Mouse (Mus musculus): ENCODE measurements around the gene Plxdc1. TPM values are rescaled to one million over a fixed set of nuclear protein-coding genes. Genes with fewer than 3 reads are reported as not detected.

Gene Plxdc1
- polyA plus RNA-seq, 1 experiment from 2014 or later = not detected

GRCm38 (mm10) chr11:97877341-97877740 is 108.9 kb downstream of the Plxdc1 start:
- no peaks in the 10 kb centered on the region for H3K27me3 ChIP-seq (ENCODE audit: control insufficient read depth, insufficient read depth, low read length)
- WGBS (ENCODE audit: insufficient replicate concordance) = 79% methylated on average over 2 of the region's 2 CpGs
- no peaks in the 10 kb centered on the region for H3K4me1 ChIP-seq (ENCODE audit: control insufficient read depth, insufficient read depth, low read length)
- H3K27ac ChIP-seq (ENCODE audit: low read depth, low read length) = no peak overlapping the region
- no peak for ATAC-seq (replicated peaks; ENCODE audit: insufficient number of reproducible peaks, low FRiP score, low TSS enrichment)
- no peak overlapping the region for H3K4me2 ChIP-seq
- H3K4me3 ChIP-seq (ENCODE audit: low read depth, low read length) = no peak overlapping the region
- H3K9me3 ChIP-seq (replicated peaks; ENCODE audit: control insufficient read depth, low read length) = no peaks in the 10 kb centered on the region
- H3K36me3 ChIP-seq (ENCODE audit: control insufficient read depth, insufficient read depth, low read length) = no peaks in the 10 kb centered on the region
- no peak overlapping the region for H3K9ac ChIP-seq (ENCODE audit: low read depth, low read length)

DNA sequence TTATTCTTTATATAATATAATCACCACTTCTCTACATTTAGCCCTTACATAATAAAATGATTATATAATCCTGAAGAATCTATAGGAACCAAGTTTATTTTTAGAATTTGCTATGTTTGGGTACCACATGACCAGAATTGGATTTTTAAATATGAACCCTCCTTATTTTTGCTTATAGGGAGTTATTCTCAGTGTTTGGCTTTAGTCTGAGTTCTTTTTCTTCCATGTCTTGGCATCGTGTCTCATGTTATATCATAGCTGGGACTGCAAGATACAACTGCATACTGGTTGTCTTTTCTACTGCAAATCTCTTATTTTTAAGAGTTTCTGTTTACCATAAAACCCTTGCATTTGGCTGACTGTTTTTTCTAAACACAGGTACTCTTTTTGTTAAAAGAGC is 111.8 kb downstream of the Plxdc1 start:
- Histone ChIP-seq H3K9ac (ENCODE audit: low read depth, low read length) (no peak overlapping the region), H3K9me3 (replicated peaks; ENCODE audit: control insufficient read depth, low read length) (no peaks in the 10 kb centered on the region), H3K27me3 (ENCODE audit: control insufficient read depth, insufficient read depth, low read length) (no peaks in the 10 kb centered on the region), H3K4me3 (ENCODE audit: low read depth, low read length) (no peak overlapping the region), H3K4me2 (no peak overlapping the region), H3K4me1 (ENCODE audit: control insufficient read depth, insufficient read depth, low read length) (no peaks in the 10 kb centered on the region), H3K36me3 (ENCODE audit: control insufficient read depth, insufficient read depth, low read length) (no peaks in the 10 kb centered on the region), H3K27ac (ENCODE audit: low read depth, low read length) (no peak overlapping the region)
- WGBS (ENCODE audit: insufficient replicate concordance) = 90% methylated on average over 1 of the region's 1 CpGs
- ATAC-seq (replicated peaks; ENCODE audit: insufficient number of reproducible peaks, low FRiP score, low TSS enrichment) = no peak

Small RNA genes lying within 50 kb of the gene (microRNA-seq; reads per million reads assigned to microRNA genes)
- gene Gm22461 (ENCODE audit: borderline number of aligned reads) (not detected), gene Gm27597 (ENCODE audit: borderline number of aligned reads) (not detected)

Other genes starting within 250 kb of the Plxdc1 start
- 0.70 and 1.2 TPM in 2 replicates for gene Pip4k2b, start 241.7 kb downstream of the Plxdc1 start, polyA plus RNA-seq (2014; fragmentation: Nextera tagmentation; extraction: Ambion mirVana)
- gene Cwc25, start 219.9 kb downstream of the Plxdc1 start, polyA plus RNA-seq (2014; fragmentation: Nextera tagmentation; extraction: Ambion mirVana) = 9.2 and 9.9 TPM in 2 replicates
- 0.38 TPM in 1 of 2 replicates, not detected in the other for gene 1700001P01Rik, start 210.5 kb downstream of the Plxdc1 start, polyA plus RNA-seq (2014; fragmentation: Nextera tagmentation; extraction: Ambion mirVana)
- 461 and 517 TPM in 2 replicates for gene Rpl23, start 204.0 kb downstream of the Plxdc1 start, polyA plus RNA-seq (2014; fragmentation: Nextera tagmentation; extraction: Ambion mirVana)
- gene Lasp1, start 187.4 kb downstream of the Plxdc1 start, polyA plus RNA-seq (2014; fragmentation: Nextera tagmentation; extraction: Ambion mirVana) = 30.0 and 37.5 TPM in 2 replicates
- gene B230217C12Rik, start 145.7 kb downstream of the Plxdc1 start, polyA plus RNA-seq (2014; fragmentation: Nextera tagmentation; extraction: Ambion mirVana) = 8.2 and 8.3 TPM in 2 replicates
- 0.66 and 1.3 TPM in 2 replicates for gene Fbxo47, start 102.3 kb downstream of the Plxdc1 start, polyA plus RNA-seq (2014; fragmentation: Nextera tagmentation; extraction: Ambion mirVana)
- gene Arl5c, start 9.7 kb upstream of the Plxdc1 start, polyA plus RNA-seq (2014; fragmentation: Nextera tagmentation; extraction: Ambion mirVana) = 7.2 and 8.0 TPM in 2 replicates
- gene Cacnb1, start 36.6 kb upstream of the Plxdc1 start, polyA plus RNA-seq (2014; fragmentation: Nextera tagmentation; extraction: Ambion mirVana) = 5.0 and 6.1 TPM in 2 replicates
- gene Rpl19, start 40.3 kb upstream of the Plxdc1 start, polyA plus RNA-seq (2014; fragmentation: Nextera tagmentation; extraction: Ambion mirVana) = 855 and 888 TPM in 2 replicates
- 0.26 and 0.27 TPM in 2 replicates for gene Stac2, start 67.0 kb upstream of the Plxdc1 start, polyA plus RNA-seq (2014; fragmentation: Nextera tagmentation; extraction: Ambion mirVana)
- 12.9 and 15.5 TPM in 2 replicates for gene Fbxl20, start 164.0 kb upstream of the Plxdc1 start, polyA plus RNA-seq (2014; fragmentation: Nextera tagmentation; extraction: Ambion mirVana)
- gene Med1, start 206.8 kb upstream of the Plxdc1 start, polyA plus RNA-seq (2014; fragmentation: Nextera tagmentation; extraction: Ambion mirVana) = 40.7 and 46.9 TPM in 2 replicates
- 8.3 and 11.4 TPM in 2 replicates for gene Cdk12, start 216.6 kb upstream of the Plxdc1 start, polyA plus RNA-seq (2014; fragmentation: Nextera tagmentation; extraction: Ambion mirVana)

Data from heart, embryonic 11.5 days (tissue).